Mouse (Mus musculus): Measurements from ENCODE around the gene March6. TPM values are rescaled to one million over a fixed set of nuclear protein-coding genes. Genes with fewer than 3 reads are reported as not detected.

The March6 gene
- total RNA-seq, 1 experiment = 67.6 TPM

DNA sequence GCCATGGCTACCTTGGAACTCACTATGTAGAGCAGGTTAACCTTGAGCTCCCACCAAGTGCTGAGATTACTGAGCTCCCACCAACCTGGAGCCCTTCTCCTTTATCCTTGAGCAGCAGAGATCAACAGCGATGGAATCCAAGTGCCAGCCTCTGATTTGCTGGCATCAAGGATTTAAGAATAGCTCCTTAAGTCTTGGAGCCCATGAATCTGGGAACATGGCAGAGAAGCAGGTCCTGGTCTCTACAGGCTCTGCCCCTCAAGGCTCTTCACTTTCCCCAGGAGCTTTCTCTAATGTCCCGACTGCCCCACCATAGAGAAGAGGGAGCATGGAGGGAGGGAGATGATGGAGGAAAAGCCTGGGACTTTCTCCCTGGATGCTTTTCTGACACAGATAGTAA, 6.9 kb upstream of the March6 start:
- peaks cover 0 to 6% of the 10 kb centered on the region in 2 experiments; a peak in 3 of 4 replicates for H3K4me1 ChIP-seq (ENCODE audit: control insufficient read depth in 2 of 2, insufficient read depth in 2 of 2, low read length in 2 of 2, poor library complexity in 1 of 2)
- TF ChIP-seq ZNF384 (IDR thresholded peaks at IDR 0.05; ENCODE audit: low read depth, low read length) (no peak), CHD2 (IDR thresholded peaks at IDR 0.05; ENCODE audit: low read depth, low read length) (no peak), HCFC1 (IDR thresholded peaks at IDR 0.05; ENCODE audit: borderline replicate concordance, insufficient read depth, low read length) (no peak), ZC3H11A (IDR thresholded peaks at IDR 0.05; ENCODE audit: borderline replicate concordance, low read depth, low read length) (no peak), MAFK (IDR thresholded peaks at IDR 0.05; ENCODE audit: insufficient read depth, low read depth, low read length) (no peak)
- H3K27ac ChIP-seq (ENCODE audit: insufficient read depth, low read depth, low read length, poor library complexity, severe bottlenecking) = no peak overlapping the region
- H3K9me3 ChIP-seq (ENCODE audit: control insufficient read depth, insufficient read depth, low read depth, low read length) = peaks cover 10% of the 10 kb centered on the region
- H3K4me3 ChIP-seq (ENCODE audit: insufficient read depth in 1 of 2, low read depth in 1 of 2, low read length in 2 of 2, poor library complexity in 1 of 2, severe bottlenecking in 1 of 2) = no peak overlapping the region
- no peak for DNase-seq (ENCODE audit: low read depth, low spot score)
- peaks cover 1% of the 10 kb centered on the region; the same call in 1 of the 2 replicates for H3K36me3 ChIP-seq (ENCODE audit: control insufficient read depth, insufficient read depth, low read length, poor library complexity, severe bottlenecking)
- in situ Hi-C loops (cut with MboI; ENCODE audit: low sequenced_read_pairs in 2 of 2, unreplicated experiment in 2 of 2) = no loop called here
- no peak overlapping the region for H3K9ac ChIP-seq (ENCODE audit: insufficient read depth, low read depth, low read length, poor library complexity, severe bottlenecking)

DNA sequence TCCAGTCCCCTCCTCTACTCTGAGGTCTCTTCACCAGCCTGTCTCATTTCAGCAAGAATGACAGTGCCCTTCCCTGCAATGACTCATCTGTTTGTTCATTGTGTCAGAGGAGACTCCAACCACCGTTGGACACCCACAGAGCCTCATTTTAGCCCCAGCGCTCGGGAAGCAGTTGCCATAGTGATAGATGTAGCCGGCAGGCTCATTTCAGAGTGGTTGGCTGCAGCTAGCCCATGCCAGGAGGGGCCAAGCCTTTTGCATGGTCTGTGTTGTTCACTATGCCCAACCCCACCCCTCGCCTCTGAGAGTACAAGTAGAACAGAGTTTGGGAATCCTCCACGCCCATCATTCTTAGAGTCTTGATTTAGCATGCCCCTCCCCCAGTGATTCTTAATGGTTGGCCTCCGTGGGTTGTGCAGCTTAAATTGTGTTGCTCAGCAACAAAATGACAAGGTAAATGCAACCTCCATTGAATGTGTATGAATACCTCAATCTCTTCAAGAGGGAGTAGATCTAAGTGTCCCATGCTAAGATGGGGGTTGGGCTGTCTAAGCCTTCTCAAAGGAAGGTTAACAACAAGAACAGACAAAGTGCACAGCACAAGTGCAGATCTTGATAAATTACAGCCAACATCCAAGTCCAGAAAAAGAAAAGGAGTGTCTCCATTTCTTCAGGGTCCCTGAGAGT, 5.3 kb upstream of the March6 start:
- Histone ChIP-seq H3K9me3 (ENCODE audit: control insufficient read depth, insufficient read depth, low read depth, low read length) (peaks cover 10% of the 10 kb centered on the region), H3K27ac (ENCODE audit: insufficient read depth, low read depth, low read length, poor library complexity, severe bottlenecking) (no peak overlapping the region), H3K4me3 (ENCODE audit: insufficient read depth in 1 of 2, low read depth in 1 of 2, low read length in 2 of 2, poor library complexity in 1 of 2, severe bottlenecking in 1 of 2) (no peak overlapping the region), H3K9ac (ENCODE audit: insufficient read depth, low read depth, low read length, poor library complexity, severe bottlenecking) (no peak overlapping the region), H3K4me1 (ENCODE audit: control insufficient read depth in 2 of 2, insufficient read depth in 2 of 2, low read length in 2 of 2, poor library complexity in 1 of 2) (peaks cover 0 to 6% of the 10 kb centered on the region in 2 experiments; a peak in 2 of 4 replicates), H3K36me3 (ENCODE audit: control insufficient read depth, insufficient read depth, low read length, poor library complexity, severe bottlenecking) (peaks cover 1% of the 10 kb centered on the region; the same call in 1 of the 2 replicates)
- DNase-seq (ENCODE audit: low read depth, low spot score) = no peak
- in situ Hi-C loops (cut with MboI; ENCODE audit: low sequenced_read_pairs in 2 of 2, unreplicated experiment in 2 of 2) = no loop called here
- no peak for TF ChIP-seq ZNF384 (IDR thresholded peaks at IDR 0.05; ENCODE audit: low read depth, low read length)
- TF ChIP-seq MAFK (IDR thresholded peaks at IDR 0.05; ENCODE audit: insufficient read depth, low read depth, low read length) = peak; percentile 22; the same call in 1 of the 2 replicates

DNA sequence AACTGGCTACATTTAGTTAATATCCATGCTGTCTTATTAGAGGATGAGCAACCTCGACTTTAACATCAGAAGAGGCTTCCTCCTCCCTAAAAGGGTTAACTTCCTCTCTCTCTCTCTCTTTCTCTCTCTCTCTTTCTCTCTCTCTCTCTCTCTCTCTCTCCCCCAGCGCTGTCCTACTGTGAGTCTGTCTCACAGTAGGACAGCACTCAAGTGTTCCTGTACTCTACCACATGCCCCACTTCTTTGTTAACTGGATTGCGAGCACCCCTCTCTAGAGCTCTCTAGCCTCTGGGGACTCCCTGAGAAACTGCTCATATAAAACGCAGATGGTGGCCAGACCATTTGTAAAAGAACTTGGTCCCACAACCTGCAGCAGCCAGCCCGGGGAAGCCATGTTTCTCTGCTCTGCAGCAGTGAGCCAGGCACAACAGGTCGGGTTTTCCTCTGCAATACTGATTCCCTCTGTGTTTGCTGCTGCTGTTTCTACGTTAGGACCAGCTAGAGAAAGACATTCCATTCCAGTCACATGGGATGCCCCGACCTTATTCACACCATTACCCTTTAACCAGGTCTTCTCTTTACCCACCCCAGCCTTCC, 4.5 kb upstream of the March6 start:
- H3K9me3 ChIP-seq (ENCODE audit: control insufficient read depth, insufficient read depth, low read depth, low read length) = peaks cover 10% of the 10 kb centered on the region
- peaks cover 1% of the 10 kb centered on the region; the same call in 1 of the 2 replicates for H3K36me3 ChIP-seq (ENCODE audit: control insufficient read depth, insufficient read depth, low read length, poor library complexity, severe bottlenecking)
- H3K4me3 ChIP-seq (ENCODE audit: insufficient read depth in 1 of 2, low read depth in 1 of 2, low read length in 2 of 2, poor library complexity in 1 of 2, severe bottlenecking in 1 of 2) = no peak overlapping the region
- peaks cover 0 to 6% of the 10 kb centered on the region in 2 experiments; a peak in 2 of 4 replicates for H3K4me1 ChIP-seq (ENCODE audit: control insufficient read depth in 2 of 2, insufficient read depth in 2 of 2, low read length in 2 of 2, poor library complexity in 1 of 2)
- TF ChIP-seq HCFC1 (IDR thresholded peaks at IDR 0.05; ENCODE audit: borderline replicate concordance, insufficient read depth, low read length) (no peak), ZNF384 (IDR thresholded peaks at IDR 0.05; ENCODE audit: low read depth, low read length) (no peak), ZC3H11A (IDR thresholded peaks at IDR 0.05; ENCODE audit: borderline replicate concordance, low read depth, low read length) (no peak), MAFK (IDR thresholded peaks at IDR 0.05; ENCODE audit: insufficient read depth, low read depth, low read length) (no peak), CHD2 (IDR thresholded peaks at IDR 0.05; ENCODE audit: low read depth, low read length) (no peak)
- H3K27ac ChIP-seq (ENCODE audit: insufficient read depth, low read depth, low read length, poor library complexity, severe bottlenecking) = no peak overlapping the region
- DNase-seq (ENCODE audit: low read depth, low spot score) = no peak
- H3K9ac ChIP-seq (ENCODE audit: insufficient read depth, low read depth, low read length, poor library complexity, severe bottlenecking) = no peak overlapping the region
- in situ Hi-C loops (cut with MboI; ENCODE audit: low sequenced_read_pairs in 2 of 2, unreplicated experiment in 2 of 2) = no loop called here

DNA sequence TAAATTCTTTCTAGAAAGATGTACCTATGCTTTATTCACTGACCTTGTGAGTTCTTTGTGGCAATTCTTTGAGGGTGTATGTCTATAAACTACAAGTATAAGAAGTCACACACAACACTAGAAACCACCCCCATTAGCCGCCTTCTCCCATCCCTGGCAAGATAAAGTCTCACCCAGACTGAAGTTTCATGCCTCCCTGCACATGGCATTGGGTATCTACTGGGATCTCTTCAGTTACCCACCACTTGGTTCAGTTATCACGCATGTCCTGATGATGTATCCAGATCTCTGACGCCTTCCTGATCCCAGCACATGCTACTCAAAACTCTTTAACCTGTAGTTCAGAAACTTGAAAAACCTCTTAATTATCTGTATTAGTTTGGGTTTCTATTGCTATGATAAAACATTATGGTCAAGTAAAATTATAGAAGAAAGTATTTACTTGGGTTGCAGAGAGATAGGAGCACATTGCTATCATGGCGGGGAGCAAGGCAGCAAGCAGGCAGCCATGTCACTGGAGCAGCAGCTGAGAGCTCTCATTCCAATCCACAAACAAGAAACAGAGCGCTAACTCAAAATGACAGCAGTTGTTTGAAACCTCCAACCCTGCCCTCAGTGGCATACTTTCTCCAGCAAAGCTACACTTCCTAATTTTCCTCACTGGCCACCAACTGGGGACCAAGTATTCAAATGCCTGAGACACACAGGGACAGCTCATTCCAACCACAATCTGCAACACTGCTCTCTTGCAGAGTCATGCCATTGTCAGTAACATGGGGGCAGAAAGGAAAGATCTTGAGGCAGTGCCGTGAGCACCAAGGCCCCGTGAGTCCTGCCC, 3.8 kb upstream of the March6 start:
- DNase-seq (ENCODE audit: low read depth, low spot score) = no peak
- Histone ChIP-seq H3K36me3 (ENCODE audit: control insufficient read depth, insufficient read depth, low read length, poor library complexity, severe bottlenecking) (peaks cover 1% of the 10 kb centered on the region; the same call in 1 of the 2 replicates), H3K27ac (ENCODE audit: insufficient read depth, low read depth, low read length, poor library complexity, severe bottlenecking) (no peak overlapping the region), H3K9ac (ENCODE audit: insufficient read depth, low read depth, low read length, poor library complexity, severe bottlenecking) (no peak overlapping the region), H3K9me3 (ENCODE audit: control insufficient read depth, insufficient read depth, low read depth, low read length) (peaks cover 9% of the 10 kb centered on the region), H3K4me1 (ENCODE audit: control insufficient read depth in 2 of 2, insufficient read depth in 2 of 2, low read length in 2 of 2, poor library complexity in 1 of 2) (peaks cover 0 to 6% of the 10 kb centered on the region in 2 experiments; a peak in 2 of 4 replicates), H3K4me3 (ENCODE audit: insufficient read depth in 1 of 2, low read depth in 1 of 2, low read length in 2 of 2, poor library complexity in 1 of 2, severe bottlenecking in 1 of 2) (no peak overlapping the region)
- in situ Hi-C loops (cut with MboI; ENCODE audit: low sequenced_read_pairs in 2 of 2, unreplicated experiment in 2 of 2) = no loop called here
- TF ChIP-seq ZC3H11A (IDR thresholded peaks at IDR 0.05; ENCODE audit: borderline replicate concordance, low read depth, low read length) (no peak), CHD2 (IDR thresholded peaks at IDR 0.05; ENCODE audit: low read depth, low read length) (no peak), ZNF384 (IDR thresholded peaks at IDR 0.05; ENCODE audit: low read depth, low read length) (no peak), HCFC1 (IDR thresholded peaks at IDR 0.05; ENCODE audit: borderline replicate concordance, insufficient read depth, low read length) (no peak), MAFK (IDR thresholded peaks at IDR 0.05; ENCODE audit: insufficient read depth, low read depth, low read length) (no peak)

Measured in ES-E14 (cell line).